Mouse (Mus musculus) midbrain, embryonic 15.5 days (tissue): Measurements from ENCODE around the gene Pls1. TPM values are rescaled to one million over a fixed set of nuclear protein-coding genes. Genes with fewer than 3 reads are reported as not detected.

ENCODE experiments used
- ATAC-seq: fragments of 200-750 bp; cut with Nextera tagmentation; replicated peaks from 2 replicates; pipeline ENCODE4 v1.8.0; 2017; ENCODE audit warnings: moderate TSS enrichment
- H3K27ac ChIP-seq: fragments of 300-500 bp; sonication (generic); 2 replicates; pipeline ENCODE4 v1.5.1; 2015; ENCODE audit warnings: mild to moderate bottlenecking, inconsistent platforms
- H3K27me3 ChIP-seq: fragments of 300-500 bp; sonication (generic); replicated peaks from 2 replicates; pipeline ENCODE4 v1.6.1; 2015; ENCODE audit warnings: inconsistent platforms
- H3K36me3 ChIP-seq: fragments of 300-500 bp; sonication (generic); replicated peaks from 2 replicates; pipeline ENCODE4 v1.6.1; 2015; ENCODE audit warnings: inconsistent platforms
- H3K4me1 ChIP-seq: fragments of 300-500 bp; sonication (generic); 2 replicates; pipeline ENCODE4 v1.6.1; 2015; ENCODE audit warnings: inconsistent platforms
- H3K4me2 ChIP-seq: fragments of 300-500 bp; sonication (generic); 2 replicates; pipeline ENCODE4 v1.6.1; 2015; ENCODE audit warnings: inconsistent platforms, mild to moderate bottlenecking, moderate library complexity
- H3K4me3 ChIP-seq: fragments of 300-500 bp; sonication (generic); 2 replicates; pipeline ENCODE4 v1.5.1; 2015; ENCODE audit warnings: mild to moderate bottlenecking, inconsistent platforms
- H3K9ac ChIP-seq: fragments of 300-500 bp; sonication (generic); 2 replicates; pipeline ENCODE4 v1.6.1; 2015; ENCODE audit warnings: mild to moderate bottlenecking, inconsistent platforms
- H3K9me3 ChIP-seq: fragments of 300-500 bp; sonication (generic); 2 replicates; pipeline ENCODE4 v1.6.1; 2016; ENCODE audit warnings: inconsistent platforms
- WGBS: fragments of 180-500 bp; shearing (Covaris S2); methylation state at CpG from one replicate; pipeline ENCODE4 v1.1.7; 2015; ENCODE audit warnings: mixed read lengths; 5-methylcytosine and 5-hydroxymethylcytosine counted together
- polyA plus RNA-seq: library from polyadenylated mRNA; unstranded; fragments of >200 nt; fragmentation: Nextera tagmentation; extraction: Ambion mirVana; gene quantifications from 2 replicates; pipeline ENCODE4 v1.2.1, GENCODE M21; 2015

Gene Pls1
- polyA plus RNA-seq, 1 experiment from 2014 or later, result 2.6 TPM

GRCm38 (mm10) chr9:95796323-95796722 lies 48.8 kb downstream of the Pls1 start:
- H3K27ac ChIP-seq, result no peak overlapping the region
- no peak overlapping the region for H3K4me2 ChIP-seq
- 89% methylated on average over 2 of the region's 2 CpGs for WGBS
- no peak overlapping the region for H3K9ac ChIP-seq
- no peak overlapping the region for H3K4me3 ChIP-seq
- no peak for ATAC-seq
- no peaks in the 10 kb centered on the region for H3K9me3 ChIP-seq
- H3K36me3 ChIP-seq, result no peaks in the 10 kb centered on the region
- no peaks in the 10 kb centered on the region for H3K27me3 ChIP-seq
- H3K4me1 ChIP-seq, result no peaks in the 10 kb centered on the region

- ATAC-seq, result no peak
- Histone ChIP-seq H3K27me3 (no peaks in the 10 kb centered on the region), H3K27ac (no peak overlapping the region), H3K4me2 (no peak overlapping the region), H3K9me3 (no peaks in the 10 kb centered on the region), H3K4me3 (no peak overlapping the region), H3K9ac (no peak overlapping the region), H3K36me3 (no peaks in the 10 kb centered on the region), H3K4me1 (no peaks in the 10 kb centered on the region)
- WGBS, result 22% methylated on average over 5 of the region's 5 CpGs
Measured at GRCm38 (mm10) chr9:95795844-95796243, 49.3 kb downstream of the Pls1 start.

GRCm38 (mm10) chr9:95795077-95795784 lies 49.9 kb downstream of the Pls1 start:
- Histone ChIP-seq H3K4me3 (no peak overlapping the region), H3K27me3 (no peaks in the 10 kb centered on the region), H3K4me2 (no peak overlapping the region), H3K36me3 (no peaks in the 10 kb centered on the region), H3K9ac (no peak overlapping the region), H3K4me1 (no peaks in the 10 kb centered on the region), H3K27ac (no peak overlapping the region), H3K9me3 (no peaks in the 10 kb centered on the region)
- 74% methylated on average over 2 of the region's 2 CpGs for WGBS
- no peak for ATAC-seq

- H3K4me2 ChIP-seq, result no peak overlapping the region
- H3K9me3 ChIP-seq, result no peaks in the 10 kb centered on the region
- no peaks in the 10 kb centered on the region for H3K36me3 ChIP-seq
- no peak overlapping the region for H3K4me3 ChIP-seq
- WGBS, result 91% methylated on average over 15 of the region's 15 CpGs
- no peak overlapping the region for H3K9ac ChIP-seq
- ATAC-seq, result no peak
- no peak overlapping the region for H3K27ac ChIP-seq
- no peaks in the 10 kb centered on the region for H3K27me3 ChIP-seq
- no peaks in the 10 kb centered on the region for H3K4me1 ChIP-seq
Measured at GRCm38 (mm10) chr9:95793986-95794744, 50.9 kb downstream of the Pls1 start.

GRCm38 (mm10) chr9:95784888-95785511 lies 60.1 kb downstream of the Pls1 start:
- Histone ChIP-seq H3K27me3 (no peaks in the 10 kb centered on the region), H3K9me3 (no peaks in the 10 kb centered on the region), H3K36me3 (no peaks in the 10 kb centered on the region), H3K4me2 (no peak overlapping the region), H3K9ac (no peak overlapping the region), H3K27ac (no peak overlapping the region), H3K4me3 (no peak overlapping the region), H3K4me1 (no peaks in the 10 kb centered on the region)
- WGBS, result 79% methylated on average over 16 of the region's 16 CpGs
- no peak for ATAC-seq

- H3K27me3 ChIP-seq, result no peaks in the 10 kb centered on the region
- H3K27ac ChIP-seq, result no peak overlapping the region
- ATAC-seq, result no peak
- H3K9ac ChIP-seq, result no peak overlapping the region
- H3K36me3 ChIP-seq, result no peaks in the 10 kb centered on the region
- WGBS, result 78% methylated on average over 17 of the region's 17 CpGs
- H3K4me3 ChIP-seq, result no peak overlapping the region
- no peak overlapping the region for H3K4me2 ChIP-seq
- H3K9me3 ChIP-seq, result no peaks in the 10 kb centered on the region
- no peaks in the 10 kb centered on the region for H3K4me1 ChIP-seq
Measured at GRCm38 (mm10) chr9:95783646-95784293, 61.3 kb downstream of the Pls1 start.

GRCm38 (mm10) chr9:95771671-95772070 lies 73.4 kb downstream of the Pls1 start:
- no peaks in the 10 kb centered on the region for H3K36me3 ChIP-seq
- H3K4me3 ChIP-seq, result no peak overlapping the region
- no peak overlapping the region for H3K4me2 ChIP-seq
- no peak for ATAC-seq
- 93% methylated on average over 2 of the region's 2 CpGs for WGBS
- no peaks in the 10 kb centered on the region for H3K27me3 ChIP-seq
- no peaks in the 10 kb centered on the region for H3K4me1 ChIP-seq
- H3K9ac ChIP-seq, result no peak overlapping the region
- no peak overlapping the region for H3K27ac ChIP-seq
- H3K9me3 ChIP-seq, result no peaks in the 10 kb centered on the region

GRCm38 (mm10) chr9:95763218-95763617 lies 81.9 kb downstream of the Pls1 start:
- 83% methylated on average over 4 of the region's 4 CpGs for WGBS
- no peak overlapping the region for H3K9ac ChIP-seq
- H3K36me3 ChIP-seq, result no peaks in the 10 kb centered on the region
- ATAC-seq, result no peak
- no peak overlapping the region for H3K4me3 ChIP-seq
- no peak overlapping the region for H3K27ac ChIP-seq
- no peak overlapping the region for H3K4me2 ChIP-seq
- no peaks in the 10 kb centered on the region for H3K27me3 ChIP-seq
- no peaks in the 10 kb centered on the region for H3K4me1 ChIP-seq
- no peaks in the 10 kb centered on the region for H3K9me3 ChIP-seq

- H3K27ac ChIP-seq, result no peak overlapping the region
- no peak overlapping the region for H3K4me2 ChIP-seq
- H3K9ac ChIP-seq, result no peak overlapping the region
- H3K27me3 ChIP-seq, result no peaks in the 10 kb centered on the region
- 94% methylated on average over 3 of the region's 3 CpGs for WGBS
- no peaks in the 10 kb centered on the region for H3K9me3 ChIP-seq
- no peak overlapping the region for H3K4me3 ChIP-seq
- H3K36me3 ChIP-seq, result no peaks in the 10 kb centered on the region
- ATAC-seq, result no peak
- H3K4me1 ChIP-seq, result no peaks in the 10 kb centered on the region
Measured at GRCm38 (mm10) chr9:95762228-95762627, 82.9 kb downstream of the Pls1 start.

GRCm38 (mm10) chr9:95761381-95761780 lies 83.7 kb downstream of the Pls1 start:
- Histone ChIP-seq H3K4me3 (no peak overlapping the region), H3K9ac (no peak overlapping the region), H3K9me3 (no peaks in the 10 kb centered on the region), H3K27ac (no peak overlapping the region), H3K4me2 (no peak overlapping the region), H3K27me3 (no peaks in the 10 kb centered on the region), H3K4me1 (no peaks in the 10 kb centered on the region), H3K36me3 (no peaks in the 10 kb centered on the region)
- no peak for ATAC-seq
- 93% methylated on average over 8 of the region's 8 CpGs for WGBS

GRCm38 (mm10) chr9:95750746-95751145 lies 94.4 kb downstream of the Pls1 start:
- 42% methylated on average over 9 of the region's 9 CpGs for WGBS
- Histone ChIP-seq H3K9ac (no peak overlapping the region), H3K4me1 (peaks cover 18% of the 10 kb centered on the region), H3K27me3 (peaks cover 7% of the 10 kb centered on the region; the same call in 1 of the 2 replicates), H3K27ac (no peak overlapping the region), H3K36me3 (no peaks in the 10 kb centered on the region), H3K9me3 (no peaks in the 10 kb centered on the region), H3K4me2 (peak overlapping the region; percentile 82), H3K4me3 (peak overlapping the region; percentile 71)
- ATAC-seq, result peak; percentile 1; the same call in 1 of the 2 replicates

- Histone ChIP-seq H3K4me1 (peaks cover 18% of the 10 kb centered on the region), H3K4me2 (peak within 1 kb of the TSS; percentile 82), H3K9me3 (no peaks in the 10 kb centered on the region), H3K36me3 (no peaks in the 10 kb centered on the region), H3K9ac (peak within 1 kb of the TSS; percentile 86), H3K27me3 (peaks cover 7% of the 10 kb centered on the region; the same call in 1 of the 2 replicates), H3K27ac (peak within 1 kb of the TSS; percentile 65), H3K4me3 (peak within 1 kb of the TSS; percentile 71)
- under 1% methylated on average over 53 of the region's 56 CpGs for WGBS
- ATAC-seq, result peak; percentile 99
Measured at GRCm38 (mm10) chr9:95750037-95750511, 95.0 kb downstream of the Pls1 start, which contains the start of gene Trpc1. Gene Trpc1, minus strand, starts transcription at chr9:95750375.
